Mouse (Mus musculus) MEL (cell line): ENCODE results near the gene Nqo2. TPM values are rescaled to one million over a fixed set of nuclear protein-coding genes. Genes with fewer than 3 reads are reported as not detected.

Experiments used
- DNase-seq: peaks from one replicate; pipeline ENCODE4 v3.0.0; 2011; ENCODE audit warnings: low read depth, low spot score
- H3K27ac ChIP-seq: 2 replicates; pipeline ENCODE4 v1.5.1; 2012; ENCODE audit warnings: low read depth, mild to moderate bottlenecking, control low read depth, low read length, moderate library complexity; ENCODE audit not compliant: control insufficient read depth
- H3K27me3 ChIP-seq, 2 experiments: fragments of 150-350 bp in 1 of 2; sonication (generic) in 1 of 2; 2 replicates each; pipeline ENCODE4 v1.6.1; 2012; ENCODE audit warnings: low read length in 2 of 2, mild to moderate bottlenecking in 2 of 2, improper control_type of control experiment in 1 of 2, moderate library complexity in 1 of 2; ENCODE audit not compliant: insufficient read depth in 2 of 2, control insufficient read depth in 1 of 2
- H3K36me3 ChIP-seq, 2 experiments: 2 replicates each; pipeline ENCODE4 v1.6.1; 2012 to 2014; ENCODE audit warnings: low read length in 2 of 2, improper control_type of control experiment in 1 of 2, inconsistent platforms in 1 of 2, mild to moderate bottlenecking in 1 of 2; ENCODE audit not compliant: insufficient read depth in 2 of 2, control insufficient read depth in 1 of 2
- H3K4me1 ChIP-seq, 2 experiments: fragments of 150-350 bp in 1 of 2; sonication (generic) in 1 of 2; 2 replicates each; pipeline ENCODE4 v1.6.1; 2012; ENCODE audit warnings: low read length in 2 of 2, improper control_type of control experiment in 1 of 2, mild to moderate bottlenecking in 1 of 2; ENCODE audit not compliant: insufficient read depth in 2 of 2, control insufficient read depth in 1 of 2
- H3K4me3 ChIP-seq, 2 experiments: fragments of 150-350 bp in 1 of 2; sonication (generic) in 1 of 2; 2 replicates each; pipeline ENCODE4 v1.5.1; 2012; ENCODE audit warnings: low read depth in 2 of 2, low read length in 2 of 2, mild to moderate bottlenecking in 2 of 2, moderate library complexity in 2 of 2, control low read depth in 1 of 2, improper control_type of control experiment in 1 of 2; ENCODE audit not compliant: control insufficient read depth in 1 of 2, insufficient read depth in 1 of 2
- H3K79me2 ChIP-seq: 2 replicates; pipeline ENCODE4 v1.6.1; 2012; ENCODE audit warnings: mild to moderate bottlenecking, low read length, moderate library complexity; ENCODE audit not compliant: control insufficient read depth, poor library complexity, insufficient read depth
- H3K9ac ChIP-seq: 2 replicates; pipeline ENCODE4 v1.6.1; 2012; ENCODE audit warnings: low read depth, mild to moderate bottlenecking, control low read depth, low read length, moderate library complexity; ENCODE audit not compliant: control insufficient read depth, poor library complexity, severe bottlenecking
- H3K9me3 ChIP-seq: fragments of 150-350 bp; sonication (generic); replicated peaks from 2 replicates; pipeline ENCODE4 v1.6.1; 2012; ENCODE audit warnings: mild to moderate bottlenecking, low read length, improper control_type of control experiment, moderate library complexity; ENCODE audit not compliant: insufficient read depth
- CHD1 ChIP-seq: IDR thresholded peaks from 2 replicates; pipeline ENCODE4 v1.6.1; 2012; ENCODE audit warnings: low read depth, mild to moderate bottlenecking, inconsistent platforms, low read length, improper control_type of control experiment
- E2F4 ChIP-seq: IDR thresholded peaks from 2 replicates; pipeline ENCODE4 v1.6.1; 2011; ENCODE audit warnings: low read depth, low read length, improper control_type of control experiment, borderline replicate concordance
- ETS1 ChIP-seq: IDR thresholded peaks from 2 replicates; pipeline ENCODE4 v1.6.1; 2012; ENCODE audit warnings: low read depth, mild to moderate bottlenecking, inconsistent platforms, low read length, improper control_type of control experiment, moderate library complexity
- HCFC1 ChIP-seq: IDR thresholded peaks from 2 replicates; pipeline ENCODE4 v1.6.1; 2012; ENCODE audit warnings: low read depth, mild to moderate bottlenecking, inconsistent platforms, low read length, improper control_type of control experiment, moderate library complexity
- MAFK ChIP-seq: IDR thresholded peaks from 2 replicates; pipeline ENCODE4 v1.6.1; 2011; ENCODE audit warnings: low read depth, mild to moderate bottlenecking, low read length, improper control_type of control experiment, borderline replicate concordance
- MXI1 ChIP-seq: IDR thresholded peaks from 2 replicates; pipeline ENCODE4 v1.6.1; 2011; ENCODE audit warnings: mild to moderate bottlenecking, low read depth, low read length, improper control_type of control experiment
- MYB ChIP-seq: IDR thresholded peaks from 2 replicates; pipeline ENCODE4 v1.6.1; 2011; ENCODE audit warnings: mild to moderate bottlenecking, low read depth, low read length, improper control_type of control experiment
- POLR2AphosphoS5 ChIP-seq: IDR thresholded peaks from 2 replicates; pipeline ENCODE4 v1.6.1; 2012; ENCODE audit warnings: low read depth, borderline replicate concordance, mild to moderate bottlenecking, inconsistent platforms, low read length, moderate library complexity, mixed read lengths
- TBP ChIP-seq: IDR thresholded peaks from 2 replicates; pipeline ENCODE4 v1.8.0; 2011; ENCODE audit warnings: low read depth, low read length, improper control_type of control experiment
- ZMIZ1 ChIP-seq: IDR thresholded peaks from 2 replicates; pipeline ENCODE4 v1.6.1; 2012; ENCODE audit warnings: low read depth, mild to moderate bottlenecking, inconsistent platforms, low read length, improper control_type of control experiment, moderate library complexity
- polyA plus RNA-seq, 2 experiments: library from polyadenylated mRNA; stranded (reverse) in 1 of 2; unstranded in 1 of 2; fragments of >175 nt in 1 of 2; fragments of >200 nt in 1 of 2; gene quantifications; 2 replicates each; pipeline versions ENCODE4 v1.2.1 to v1.2.4; 2012; ENCODE audit warnings: low replicate concordance in 2 of 2, low read depth in 1 of 2; ENCODE audit not compliant: insufficient read length in 2 of 2, insufficient read depth in 1 of 2, missing spikeins in 1 of 2
- total RNA-seq: library from RNA; depleted of rRNA; stranded (reverse); fragments of 300-350 nt; gene quantifications from 2 replicates; pipeline ENCODE4 v1.2.3, GENCODE M21; 2012

Gene Nqo2
- total and polyA plus RNA-seq, 3 experiments = 3.7 to 7.6 TPM; not detected in 1

- no peak for TF ChIP-seq MYB
- TF ChIP-seq ETS1 = peak; percentile 34; the same call in 1 of the 2 replicates
- no peak for TF ChIP-seq POLR2AphosphoS5
- TF ChIP-seq HCFC1 = peak; percentile 84
- 0 out of 2 replicates have a peak, but pooled peaks have one; percentile 78 for TF ChIP-seq CHD1
- TF ChIP-seq, all 39 proteins: peak for 22
Observed at GRCm38 (mm10) chr13:34002058-34003006, 37.8 kb downstream of the Nqo2 start, which contains the start of the genes Ripk1 and Serpinb6a (continued).

DNA sequence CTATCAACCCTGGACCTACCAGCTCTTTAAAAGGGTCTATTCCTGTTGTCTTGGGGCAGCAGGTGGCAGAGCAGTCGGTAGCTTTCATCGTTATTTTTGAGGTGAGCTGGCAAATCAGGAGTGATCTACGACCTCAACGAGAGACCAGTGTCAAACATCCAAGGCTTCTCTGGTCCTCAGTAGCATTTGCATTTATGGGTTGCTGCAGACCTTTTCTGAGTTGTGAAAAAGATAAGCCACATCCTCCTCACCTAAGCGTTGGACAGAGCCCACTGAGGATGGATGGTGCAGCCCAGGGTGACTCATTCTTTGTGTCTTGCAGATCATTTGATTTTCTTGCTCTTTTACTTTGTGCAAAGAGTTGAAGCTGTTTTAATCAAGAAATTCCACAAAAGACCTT, 38.6 kb downstream of the Nqo2 start:
- Histone ChIP-seq H3K36me3 (peaks cover 0 to 9% of the 10 kb centered on the region in 2 experiments; a peak in 2 of 4 replicates), H3K4me3 (peak overlapping the region; percentile 88 to 99), H3K4me1 (peaks cover 3 to 7% of the 10 kb centered on the region in 2 experiments; a peak in 2 of 4 replicates), H3K9me3 (no peaks in the 10 kb centered on the region), H3K79me2 (peaks cover 15% of the 10 kb centered on the region), H3K27me3 (no peaks in the 10 kb centered on the region), H3K9ac (peak overlapping the region; percentile 71), H3K27ac (peak overlapping the region; percentile 57)
- TF ChIP-seq E2F4 = no peak
- TF ChIP-seq TBP = 0 out of 2 replicates have a peak, but pooled peaks have one; percentile 39
- DNase-seq = no peak

- H3K36me3 ChIP-seq = peaks cover 0 to 6% of the 10 kb centered on the region in 2 experiments; a peak in 2 of 4 replicates
- H3K9me3 ChIP-seq = no peaks in the 10 kb centered on the region
- no peak overlapping the region for H3K9ac ChIP-seq
- H3K27ac ChIP-seq = no peak overlapping the region
- H3K4me3 ChIP-seq = no peak overlapping the region
- peaks cover 15% of the 10 kb centered on the region for H3K79me2 ChIP-seq
- no peaks in the 10 kb centered on the region for H3K27me3 ChIP-seq
- DNase-seq = no peak
- no peak for TF ChIP-seq ZMIZ1
- peaks cover 0 to 7% of the 10 kb centered on the region in 2 experiments; a peak in 2 of 4 replicates for H3K4me1 ChIP-seq
Observed at GRCm38 (mm10) chr13:34007234-34007633, 42.7 kb downstream of the Nqo2 start.

GRCm38 (mm10) chr13:34016927-34017569, 52.6 kb downstream of the Nqo2 start:
- Histone ChIP-seq H3K27ac (no peak overlapping the region), H3K4me3 (no peak overlapping the region), H3K4me1 (no peaks in the 10 kb centered on the region), H3K27me3 (no peaks in the 10 kb centered on the region), H3K9me3 (no peaks in the 10 kb centered on the region), H3K36me3 (peaks cover 0 to 22% of the 10 kb centered on the region in 2 experiments; a peak in 2 of 4 replicates), H3K9ac (no peak overlapping the region), H3K79me2 (no peaks in the 10 kb centered on the region)
- TF ChIP-seq MXI1 (no peak), ETS1 (no peak), MAFK (no peak)
- no peak for DNase-seq
